Mouse (Mus musculus): ENCODE measurements around the gene Ptpro.

Ptpro gene

GRCm38 (mm10) chr6:137496562-137496961 is 244.4 kb downstream of the Ptpro start:
- no peak for DNase-seq (ENCODE audit: low read depth in 2 of 2, low spot score in 2 of 2)

GRCm38 (mm10) chr6:137497208-137497835 is 245.2 kb downstream of the Ptpro start:
- no peak for DNase-seq (ENCODE audit: low read depth in 2 of 2, low spot score in 2 of 2)

- no peak for DNase-seq (ENCODE audit: low read depth in 2 of 2, low spot score in 2 of 2)
Measured at GRCm38 (mm10) chr6:137498781-137499180, 246.7 kb downstream of the Ptpro start.

GRCm38 (mm10) chr6:137503009-137503408 is 250.9 kb downstream of the Ptpro start:
- no peak for DNase-seq (ENCODE audit: low read depth in 2 of 2, low spot score in 2 of 2)

GRCm38 (mm10) chr6:137503462-137503861 is 251.3 kb downstream of the Ptpro start:
- DNase-seq (ENCODE audit: low read depth in 2 of 2, low spot score in 2 of 2): no peak

GRCm38 (mm10) chr6:137504052-137504451 is 251.9 kb downstream of the Ptpro start:
- DNase-seq (ENCODE audit: low read depth in 2 of 2, low spot score in 2 of 2): no peak

GRCm38 (mm10) chr6:137505555-137506227 is 253.6 kb downstream of the Ptpro start:
- DNase-seq (ENCODE audit: low read depth in 2 of 2, low spot score in 2 of 2): no peak

GRCm38 (mm10) chr6:137506563-137506962 is 254.4 kb downstream of the Ptpro start:
- no peak for DNase-seq (ENCODE audit: low read depth in 2 of 2, low spot score in 2 of 2)

GRCm38 (mm10) chr6:137508936-137509335 is 256.8 kb downstream of the Ptpro start:
- DNase-seq (ENCODE audit: low read depth in 2 of 2, low spot score in 2 of 2): no peak

- DNase-seq (ENCODE audit: low read depth in 2 of 2, low spot score in 2 of 2): no peak
Measured at GRCm38 (mm10) chr6:137509341-137510045, 257.4 kb downstream of the Ptpro start.

GRCm38 (mm10) chr6:137512753-137513152 is 260.6 kb downstream of the Ptpro start:
- no peak for DNase-seq (ENCODE audit: low read depth in 2 of 2, low spot score in 2 of 2)
